Mouse (Mus musculus): Measurements from ENCODE around the gene Cypt15. TPM values are rescaled to one million over a fixed set of nuclear protein-coding genes. Genes with fewer than 3 reads are reported as not detected.
"Not testable (repeated sequence)": the region's sequence is repeated elsewhere in the genome, so short reads cannot be mapped to it uniquely, and the experiment has no call there.

The Cypt15 gene
- not detected in 2 replicates for polyA plus RNA-seq (2014; fragmentation: Nextera tagmentation; extraction: Ambion mirVana)

- not testable (repeated sequence) for H3K36me3 ChIP-seq (ENCODE audit: control insufficient read depth, insufficient read depth, low read length); H3K4me3 ChIP-seq (ENCODE audit: low read depth, low read length); H3K27ac ChIP-seq (ENCODE audit: low read depth, low read length); H3K9me3 ChIP-seq (ENCODE audit: control insufficient read depth, low read length); H3K4me2 ChIP-seq; ATAC-seq (ENCODE audit: low FRiP score); H3K4me1 ChIP-seq (ENCODE audit: control insufficient read depth, insufficient read depth, low read length); H3K27me3 ChIP-seq (ENCODE audit: control insufficient read depth, insufficient read depth, low read length); DNase-seq (ENCODE audit: low spot score, missing footprints); H3K9ac ChIP-seq (ENCODE audit: low read length)
- WGBS = 81% methylated on average over 1 of the region's 1 CpGs
Observed at GRCm38 (mm10) chrX:39345967-39346366, at the start of gene Cypt15. Gene Cypt15 (plus strand): TSS chrX:39346267.

- no peaks in the 10 kb centered on the region for H3K9me3 ChIP-seq (ENCODE audit: control insufficient read depth, low read length)
- 76% methylated on average over 2 of the region's 2 CpGs for whole genome bisulfite sequencing
Observed at GRCm38 (mm10) chrX:39370932-39371331, 24.9 kb downstream of the Cypt15 start.

DNA sequence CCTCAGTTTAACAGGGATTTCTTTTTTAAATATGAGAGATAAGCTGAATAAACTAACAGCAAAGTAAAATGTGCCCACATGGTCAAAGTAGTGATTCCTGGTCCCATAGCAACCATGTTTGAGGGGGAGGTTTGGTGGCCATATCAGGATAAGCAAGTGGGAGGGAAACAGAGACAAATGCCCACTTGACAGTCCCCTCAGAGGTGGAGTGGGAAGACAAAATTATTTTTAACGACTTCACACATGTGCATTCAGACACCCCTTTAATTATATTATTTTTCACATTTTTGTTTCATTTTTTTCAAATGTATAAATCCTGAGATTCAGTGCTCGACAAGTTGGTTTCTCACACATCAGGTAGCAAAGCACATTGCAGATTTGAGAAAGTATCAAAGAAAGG, 32.8 kb downstream of the Cypt15 start:
- Histone ChIP-seq H3K27ac (ENCODE audit: low read depth, low read length) (no peak overlapping the region), H3K9me3 (ENCODE audit: control insufficient read depth, low read length) (no peaks in the 10 kb centered on the region), H3K4me2 (no peak overlapping the region), H3K9ac (ENCODE audit: low read length) (no peak overlapping the region), H3K36me3 (ENCODE audit: control insufficient read depth, insufficient read depth, low read length) (no peaks in the 10 kb centered on the region), H3K27me3 (ENCODE audit: control insufficient read depth, insufficient read depth, low read length) (no peaks in the 10 kb centered on the region), H3K4me1 (ENCODE audit: control insufficient read depth, insufficient read depth, low read length) (no peaks in the 10 kb centered on the region), H3K4me3 (ENCODE audit: low read depth, low read length) (no peak overlapping the region)
- no peak for ATAC-seq (ENCODE audit: low FRiP score)
- DNase-seq (ENCODE audit: low spot score, missing footprints) = no peak
- 58% methylated on average over 2 of the region's 2 CpGs for WGBS

More at GRCm38 (mm10) chrX:39370932-39371331, 24.9 kb downstream of the Cypt15 start:
- Histone ChIP-seq H3K27ac (ENCODE audit: low read depth, low read length) (no peak overlapping the region), H3K4me2 (no peak overlapping the region), H3K4me1 (ENCODE audit: control insufficient read depth, insufficient read depth, low read length) (no peaks in the 10 kb centered on the region), H3K27me3 (ENCODE audit: control insufficient read depth, insufficient read depth, low read length) (no peaks in the 10 kb centered on the region), H3K36me3 (ENCODE audit: control insufficient read depth, insufficient read depth, low read length) (no peaks in the 10 kb centered on the region), H3K4me3 (ENCODE audit: low read depth, low read length) (no peak overlapping the region), H3K9ac (ENCODE audit: low read length) (no peak overlapping the region)
- ATAC-seq (ENCODE audit: low FRiP score) = no peak
- no peak for DNase-seq (ENCODE audit: low spot score, missing footprints)

DNA sequence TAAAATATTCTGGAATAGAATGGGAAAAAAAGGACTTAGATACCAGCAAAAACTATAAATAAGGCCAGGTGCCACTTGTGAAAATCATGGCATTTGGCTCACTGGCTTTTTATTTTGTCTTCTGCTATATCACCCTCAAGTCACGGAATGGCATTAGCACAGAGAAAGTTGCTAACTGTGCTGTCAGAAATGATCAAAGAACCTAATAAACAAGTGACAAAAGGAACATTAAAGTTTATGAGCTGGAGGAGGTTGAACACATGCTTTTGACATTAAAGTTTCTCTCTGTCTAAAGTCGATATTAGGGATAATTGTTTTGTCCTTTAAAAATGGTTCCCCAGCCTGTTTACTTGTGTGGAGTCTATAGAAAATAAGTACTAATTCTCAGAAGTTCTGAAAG, 37.7 kb downstream of the Cypt15 start:
- H3K27me3 ChIP-seq (ENCODE audit: control insufficient read depth, insufficient read depth, low read length) = no peaks in the 10 kb centered on the region
- no peak overlapping the region for H3K4me2 ChIP-seq
- DNase-seq (ENCODE audit: low spot score, missing footprints) = no peak
- no peaks in the 10 kb centered on the region for H3K9me3 ChIP-seq (ENCODE audit: control insufficient read depth, low read length)
- WGBS = 69% methylated on average over 2 of the region's 2 CpGs
- ATAC-seq (ENCODE audit: low FRiP score) = no peak
- H3K4me3 ChIP-seq (ENCODE audit: low read depth, low read length) = no peak overlapping the region
- no peak overlapping the region for H3K9ac ChIP-seq (ENCODE audit: low read length)
- no peak overlapping the region for H3K27ac ChIP-seq (ENCODE audit: low read depth, low read length)
- H3K36me3 ChIP-seq (ENCODE audit: control insufficient read depth, insufficient read depth, low read length) = no peaks in the 10 kb centered on the region
- H3K4me1 ChIP-seq (ENCODE audit: control insufficient read depth, insufficient read depth, low read length) = no peaks in the 10 kb centered on the region
